Mouse (Mus musculus) thymus, postnatal 25 days (tissue): Measurements from ENCODE around the gene Gm38655.
"Not testable (repeated sequence)": the region's sequence is repeated elsewhere in the genome, so short reads cannot be mapped to it uniquely, and the experiment has no call there.

ENCODE experiments used
- DNase-seq: peaks from one replicate; pipeline ENCODE4 v3.0.0; 2022

The Gm38655 gene

GRCm38 (mm10) chr17:25165970-25166671 is 9.2 kb downstream of the Gm38655 start:
- no peak for DNase-seq

- DNase-seq, result no peak
These were observed 10.5 kb downstream of the Gm38655 start for GRCm38 (mm10) chr17:25164770-25165169.

- DNase-seq, result no peak
These were observed 11.9 kb downstream of the Gm38655 start for GRCm38 (mm10) chr17:25163387-25163786.

DNA sequence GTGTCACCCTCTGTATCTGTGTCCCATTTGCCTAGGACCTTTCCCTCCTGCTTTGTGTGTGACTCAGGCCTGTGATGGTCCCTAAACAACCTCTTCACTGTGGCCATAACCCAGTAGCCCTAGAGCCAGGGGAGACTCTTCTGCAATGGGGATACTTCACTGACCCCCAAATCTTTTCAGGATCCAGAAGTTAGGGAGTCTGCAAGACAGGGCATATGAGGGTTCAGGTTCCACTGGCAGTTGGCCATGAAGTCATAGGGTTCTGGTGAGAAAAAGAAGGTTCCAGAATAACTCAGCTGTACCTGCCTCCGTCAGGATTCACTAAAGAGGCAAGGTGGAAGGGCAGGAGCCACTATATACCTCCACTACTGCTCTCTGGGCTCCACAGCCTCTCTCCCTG is 13.1 kb downstream of the Gm38655 start, which contains the start of gene Ccdc154:
Gene Ccdc154, plus strand, starts transcription at position 301 of the 400 bp plus-strand sequence.
- DNase-seq, result no peak

GRCm38 (mm10) chr17:25139960-25140359 is 35.3 kb downstream of the Gm38655 start:
- no peak for DNase-seq

GRCm38 (mm10) chr17:25138803-25139202 is 36.5 kb downstream of the Gm38655 start:
- no peak for DNase-seq

DNA sequence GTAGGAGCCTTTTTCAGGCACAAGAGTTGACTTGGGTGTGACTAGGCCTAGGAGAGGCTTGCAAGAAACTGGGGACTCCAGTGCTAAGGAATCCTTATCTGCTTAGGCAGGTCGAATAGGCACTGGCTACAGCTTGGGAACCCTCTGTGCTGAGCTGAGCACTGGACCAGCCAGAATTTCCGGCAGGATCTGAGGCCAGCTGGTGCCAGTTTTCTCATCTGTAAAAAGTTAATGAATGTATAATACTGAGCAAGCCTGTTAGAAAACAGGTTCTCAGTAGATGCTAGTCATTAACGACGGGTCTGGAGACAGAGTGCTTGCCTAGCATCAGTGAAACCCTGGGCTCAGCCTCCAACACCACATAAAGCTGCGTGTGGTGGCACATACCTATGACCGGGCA is 39.6 kb downstream of the Gm38655 start:
- no peak for DNase-seq

GRCm38 (mm10) chr17:25133275-25133698 is 42.0 kb downstream of the Gm38655 start, which contains the start of gene Clcn7:
Gene Clcn7, plus strand, starts transcription at chr17:25133391.
- DNase-seq, result peak; percentile 86

- no peak for DNase-seq
These were observed 45.2 kb downstream of the Gm38655 start for GRCm38 (mm10) chr17:25130060-25130459.

DNA sequence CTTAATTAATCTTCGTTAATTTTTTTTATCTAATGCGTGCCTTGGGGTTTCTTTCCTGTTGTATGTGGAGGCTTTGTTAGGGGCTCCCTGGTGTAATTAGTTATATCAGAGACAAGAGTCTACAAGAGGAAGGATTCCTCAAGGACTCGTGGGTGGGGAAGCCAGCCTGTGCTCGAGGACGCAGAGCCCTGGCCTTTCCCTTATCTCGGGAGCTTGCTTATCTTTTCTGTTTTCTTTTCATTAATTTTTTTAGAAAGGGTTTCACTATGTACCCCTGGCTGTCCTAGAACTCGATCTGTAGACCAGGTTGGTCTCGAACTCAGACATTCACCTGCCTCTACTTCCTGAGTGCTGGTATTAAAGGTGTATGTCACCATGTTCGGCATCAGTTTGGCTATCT is 47.6 kb downstream of the Gm38655 start:
- DNase-seq, result no peak

- DNase-seq, result no peak
These were observed 48.2 kb downstream of the Gm38655 start for GRCm38 (mm10) chr17:25127079-25127478.

- DNase-seq, result not testable (repeated sequence)
These were observed 49.7 kb downstream of the Gm38655 start for GRCm38 (mm10) chr17:25125442-25126060.

DNA sequence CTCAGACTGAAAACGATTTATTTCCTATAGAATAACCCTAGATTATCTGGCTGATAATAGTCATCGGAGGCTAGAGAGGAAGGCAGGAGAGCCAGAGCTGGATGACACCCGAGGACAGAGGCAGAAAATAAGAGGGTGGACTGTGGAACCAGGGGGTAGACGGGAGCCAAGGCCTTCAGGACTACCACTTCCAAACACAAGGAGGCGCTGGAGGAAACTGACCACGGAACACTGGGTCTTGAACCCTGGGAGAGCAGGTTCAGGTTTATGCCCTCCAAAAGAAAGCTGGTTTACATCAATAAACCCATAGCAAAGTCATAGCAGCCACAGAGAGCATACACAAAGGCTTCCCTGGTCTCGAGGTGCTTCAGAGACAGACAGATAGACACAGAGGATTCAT is 51.3 kb downstream of the Gm38655 start:
- peak; percentile 52 for DNase-seq
